Mouse (Mus musculus) MEL (cell line): ENCODE results near the gene Pja2. TPM values are rescaled to one million over a fixed set of nuclear protein-coding genes. Genes with fewer than 3 reads are reported as not detected.

Experiments
- DNase-seq: peaks from one replicate; pipeline ENCODE4 v3.0.0; 2011; ENCODE audit warnings: low read depth, low spot score
- H3K27ac ChIP-seq: 2 replicates; pipeline ENCODE4 v1.5.1; 2012; ENCODE audit warnings: low read depth, mild to moderate bottlenecking, control low read depth, low read length, moderate library complexity; ENCODE audit not compliant: control insufficient read depth
- H3K27me3 ChIP-seq, 2 experiments: fragments of 150-350 bp in 1 of 2; sonication (generic) in 1 of 2; 2 replicates each; pipeline ENCODE4 v1.6.1; 2012; ENCODE audit warnings: low read length in 2 of 2, mild to moderate bottlenecking in 2 of 2, improper control_type of control experiment in 1 of 2, moderate library complexity in 1 of 2; ENCODE audit not compliant: insufficient read depth in 2 of 2, control insufficient read depth in 1 of 2
- H3K36me3 ChIP-seq, 2 experiments: 2 replicates each; pipeline ENCODE4 v1.6.1; 2012 to 2014; ENCODE audit warnings: low read length in 2 of 2, improper control_type of control experiment in 1 of 2, inconsistent platforms in 1 of 2, mild to moderate bottlenecking in 1 of 2; ENCODE audit not compliant: insufficient read depth in 2 of 2, control insufficient read depth in 1 of 2
- H3K4me1 ChIP-seq, 2 experiments: fragments of 150-350 bp in 1 of 2; sonication (generic) in 1 of 2; 2 replicates each; pipeline ENCODE4 v1.6.1; 2012; ENCODE audit warnings: low read length in 2 of 2, improper control_type of control experiment in 1 of 2, mild to moderate bottlenecking in 1 of 2; ENCODE audit not compliant: insufficient read depth in 2 of 2, control insufficient read depth in 1 of 2
- H3K4me3 ChIP-seq, 2 experiments: fragments of 150-350 bp in 1 of 2; sonication (generic) in 1 of 2; 2 replicates each; pipeline ENCODE4 v1.5.1; 2012; ENCODE audit warnings: low read depth in 2 of 2, low read length in 2 of 2, mild to moderate bottlenecking in 2 of 2, moderate library complexity in 2 of 2, control low read depth in 1 of 2, improper control_type of control experiment in 1 of 2; ENCODE audit not compliant: control insufficient read depth in 1 of 2, insufficient read depth in 1 of 2
- H3K79me2 ChIP-seq: 2 replicates; pipeline ENCODE4 v1.6.1; 2012; ENCODE audit warnings: mild to moderate bottlenecking, low read length, moderate library complexity; ENCODE audit not compliant: control insufficient read depth, poor library complexity, insufficient read depth
- H3K9ac ChIP-seq: 2 replicates; pipeline ENCODE4 v1.6.1; 2012; ENCODE audit warnings: low read depth, mild to moderate bottlenecking, control low read depth, low read length, moderate library complexity; ENCODE audit not compliant: control insufficient read depth, poor library complexity, severe bottlenecking
- H3K9me3 ChIP-seq: fragments of 150-350 bp; sonication (generic); replicated peaks from 2 replicates; pipeline ENCODE4 v1.6.1; 2012; ENCODE audit warnings: mild to moderate bottlenecking, low read length, improper control_type of control experiment, moderate library complexity; ENCODE audit not compliant: insufficient read depth
- BHLHE40 ChIP-seq: IDR thresholded peaks from 2 replicates; pipeline ENCODE4 v1.6.1; 2012; ENCODE audit warnings: low read depth, mild to moderate bottlenecking, inconsistent platforms, low read length, improper control_type of control experiment, borderline replicate concordance
- CHD1 ChIP-seq: IDR thresholded peaks from 2 replicates; pipeline ENCODE4 v1.6.1; 2012; ENCODE audit warnings: low read depth, mild to moderate bottlenecking, inconsistent platforms, low read length, improper control_type of control experiment
- CHD2 ChIP-seq: IDR thresholded peaks from 2 replicates; pipeline ENCODE4 v1.6.1; 2011; ENCODE audit warnings: low read length, improper control_type of control experiment
- CTCF ChIP-seq, 3 experiments: IDR thresholded peaks in 2 of 3; conservative IDR thresholded peaks in 1 of 3; 2 replicates each; pipeline ENCODE4 v1.5.1; 2011 to 2012; ENCODE audit warnings: low read length in 3 of 3, low read depth in 2 of 3, mild to moderate bottlenecking in 2 of 3, improper control_type of control experiment in 1 of 3, inconsistent platforms in 1 of 3, mixed read lengths in 1 of 3, moderate library complexity in 1 of 3; ENCODE audit not compliant: control insufficient read depth in 1 of 3, insufficient read depth in 1 of 3, poor library complexity in 1 of 3, severe bottlenecking in 1 of 3
- ETS1 ChIP-seq: IDR thresholded peaks from 2 replicates; pipeline ENCODE4 v1.6.1; 2012; ENCODE audit warnings: low read depth, mild to moderate bottlenecking, inconsistent platforms, low read length, improper control_type of control experiment, moderate library complexity
- HCFC1 ChIP-seq: IDR thresholded peaks from 2 replicates; pipeline ENCODE4 v1.6.1; 2012; ENCODE audit warnings: low read depth, mild to moderate bottlenecking, inconsistent platforms, low read length, improper control_type of control experiment, moderate library complexity
- MAX ChIP-seq: IDR thresholded peaks from 2 replicates; pipeline ENCODE4 v1.6.1; 2011; ENCODE audit warnings: low read length, improper control_type of control experiment
- MXI1 ChIP-seq: IDR thresholded peaks from 2 replicates; pipeline ENCODE4 v1.6.1; 2011; ENCODE audit warnings: mild to moderate bottlenecking, low read depth, low read length, improper control_type of control experiment
- MYB ChIP-seq: IDR thresholded peaks from 2 replicates; pipeline ENCODE4 v1.6.1; 2011; ENCODE audit warnings: mild to moderate bottlenecking, low read depth, low read length, improper control_type of control experiment
- NELFE ChIP-seq: IDR thresholded peaks from 2 replicates; pipeline ENCODE4 v1.6.1; 2011; ENCODE audit warnings: low read depth, low read length, improper control_type of control experiment
- NRF1 ChIP-seq: IDR thresholded peaks from 2 replicates; pipeline ENCODE4 v1.6.1; 2014; ENCODE audit warnings: low read depth, mild to moderate bottlenecking, inconsistent platforms, low read length, improper control_type of control experiment, moderate library complexity; ENCODE audit not compliant: poor library complexity, insufficient read depth, severe bottlenecking
- POLR2A ChIP-seq, 2 experiments: IDR thresholded peaks; 2 replicates each; pipeline ENCODE4 v1.6.1; 2011 to 2012; ENCODE audit warnings: low read length in 2 of 2, mild to moderate bottlenecking in 2 of 2, control low read depth in 1 of 2, improper control_type of control experiment in 1 of 2, low read depth in 1 of 2, moderate library complexity in 1 of 2; ENCODE audit not compliant: control insufficient read depth in 1 of 2, insufficient read depth in 1 of 2, poor library complexity in 1 of 2
- POLR2AphosphoS2 ChIP-seq: IDR thresholded peaks from 2 replicates; pipeline ENCODE4 v1.6.1; 2011; ENCODE audit warnings: low read length, improper control_type of control experiment
- RAD21 ChIP-seq: IDR thresholded peaks from 2 replicates; pipeline ENCODE4 v1.6.1; 2011; ENCODE audit warnings: mild to moderate bottlenecking, low read depth, low read length, improper control_type of control experiment
- SIN3A ChIP-seq: IDR thresholded peaks from 2 replicates; pipeline ENCODE4 v1.6.1; 2012; ENCODE audit warnings: low read length, improper control_type of control experiment, inconsistent platforms
- SMC3 ChIP-seq: IDR thresholded peaks from 2 replicates; pipeline ENCODE4 v1.6.1; 2011; ENCODE audit warnings: low read depth, low read length, improper control_type of control experiment
- TAL1 ChIP-seq: IDR thresholded peaks from 2 replicates; pipeline ENCODE4 v1.6.1; 2012; ENCODE audit warnings: mild to moderate bottlenecking, inconsistent platforms, low read length, moderate library complexity, mixed read lengths
- TBP ChIP-seq: IDR thresholded peaks from 2 replicates; pipeline ENCODE4 v1.8.0; 2011; ENCODE audit warnings: low read depth, low read length, improper control_type of control experiment
- ZC3H11A ChIP-seq: IDR thresholded peaks from 2 replicates; pipeline ENCODE4 v1.6.1; 2012; ENCODE audit warnings: low read depth, mild to moderate bottlenecking, inconsistent platforms, low read length, improper control_type of control experiment
- ZKSCAN1 ChIP-seq: IDR thresholded peaks from 2 replicates; pipeline ENCODE4 v1.6.1; 2012; ENCODE audit warnings: low read depth, mild to moderate bottlenecking, inconsistent platforms, low read length, improper control_type of control experiment, moderate library complexity
- ZMIZ1 ChIP-seq: IDR thresholded peaks from 2 replicates; pipeline ENCODE4 v1.6.1; 2012; ENCODE audit warnings: low read depth, mild to moderate bottlenecking, inconsistent platforms, low read length, improper control_type of control experiment, moderate library complexity
- ZNF384 ChIP-seq: IDR thresholded peaks from 2 replicates; pipeline ENCODE4 v1.6.1; 2012; ENCODE audit warnings: low read depth, mild to moderate bottlenecking, inconsistent platforms, low read length, improper control_type of control experiment
- polyA plus RNA-seq, 2 experiments: library from polyadenylated mRNA; stranded (reverse) in 1 of 2; unstranded in 1 of 2; fragments of >175 nt in 1 of 2; fragments of >200 nt in 1 of 2; gene quantifications; 2 replicates each; pipeline versions ENCODE4 v1.2.1 to v1.2.4; 2012; ENCODE audit warnings: low replicate concordance in 2 of 2, low read depth in 1 of 2; ENCODE audit not compliant: insufficient read length in 2 of 2, insufficient read depth in 1 of 2, missing spikeins in 1 of 2
- total RNA-seq: library from RNA; depleted of rRNA; stranded (reverse); fragments of 300-350 nt; gene quantifications from 2 replicates; pipeline ENCODE4 v1.2.3, GENCODE M21; 2012; rRNA removed

Pja2 gene
- total RNA-seq (8.1 and 10.3 TPM in 2 replicates), polyA plus RNA-seq (10 to 100 TPM in 1 of 2 experiments, not detected in 1; 17.3 TPM)

- Histone ChIP-seq H3K9ac (peak within 1 kb of the TSS; percentile 94), H3K9me3 (no peaks in the 10 kb centered on the region), H3K27ac (peak within 1 kb of the TSS; percentile 93), H3K79me2 (peaks cover 10% of the 10 kb centered on the region), H3K4me3 (peak within 1 kb of the TSS; percentile 81 to 96), H3K4me1 (peaks cover 2 to 9% of the 10 kb centered on the region in 2 experiments; a peak in 3 of 4 replicates), H3K27me3 (no peaks in the 10 kb centered on the region), H3K36me3 (peaks cover 0 to 20% of the 10 kb centered on the region in 2 experiments; a peak in 2 of 4 replicates)
- TF ChIP-seq CTCF (IDR thresholded peaks at IDR 0.05 in 2 of 3, conservative IDR thresholded peaks at IDR 0.05 in 1 of 3; ENCODE audit: control insufficient read depth in 1 of 3, insufficient read depth in 1 of 3, low read depth in 2 of 3, low read length in 3 of 3, poor library complexity in 1 of 3, severe bottlenecking in 1 of 3) (no peak), SIN3A (peak; percentile 68), NELFE (peak; percentile 70), TBP (peak; percentile 62; the same call in 1 of the 2 replicates), CHD1 (no peak), TAL1 (no peak), POLR2A (IDR thresholded peaks at IDR 0.05; ENCODE audit: control insufficient read depth in 1 of 2, insufficient read depth in 1 of 2, low read depth in 1 of 2, low read length in 2 of 2, poor library complexity in 1 of 2) (peak in 1 of 2 experiments; percentile 64; a peak in 2 of 4 replicates), ZMIZ1 (0 out of 2 replicates have a peak, but pooled peaks have one; percentile 56), MYB (no peak), HCFC1 (no peak; the same call in none of the 2 replicates), MXI1 (no peak), ZNF384 (no peak), POLR2AphosphoS2 (no peak), NRF1 (peak; percentile 48), CHD2 (peak; percentile 50), MAX (no peak), ZKSCAN1 (no peak), RAD21 (no peak), BHLHE40 (no peak), ETS1 (no peak)
- peak; percentile 99 for DNase-seq
Observed at GRCm38 (mm10) chr17:64331898-64332769, at the start of gene Pja2. Gene Pja2, minus strand, starts transcription at chr17:64331916.

- H3K9ac ChIP-seq = no peak overlapping the region
- H3K9me3 ChIP-seq = no peaks in the 10 kb centered on the region
- H3K4me3 ChIP-seq = no peak overlapping the region
- peak; percentile 96 for TF ChIP-seq SMC3
- TF ChIP-seq MXI1 = no peak
- peak; percentile 81 for TF ChIP-seq ZC3H11A
- TF ChIP-seq CTCF (IDR thresholded peaks at IDR 0.05 in 2 of 3, conservative IDR thresholded peaks at IDR 0.05 in 1 of 3; ENCODE audit: control insufficient read depth in 1 of 3, insufficient read depth in 1 of 3, low read depth in 2 of 3, low read length in 3 of 3, poor library complexity in 1 of 3, severe bottlenecking in 1 of 3) = peak; percentile 76 to 89 (median 82)
- TF ChIP-seq RAD21 = peak; percentile 70
- H3K27ac ChIP-seq = no peak overlapping the region
- H3K4me1 ChIP-seq = no peaks in the 10 kb centered on the region
- peak; percentile 74 for DNase-seq
- no peaks in the 10 kb centered on the region for H3K27me3 ChIP-seq
- no peaks in the 10 kb centered on the region for H3K36me3 ChIP-seq
- no peaks in the 10 kb centered on the region for H3K79me2 ChIP-seq
Observed at GRCm38 (mm10) chr17:64375327-64375726, 43.6 kb upstream of the Pja2 start.
